Mouse (Mus musculus) hindbrain, postnatal 0 days (tissue): ENCODE measurements around the gene AI661453. TPM values are rescaled to one million over a fixed set of nuclear protein-coding genes. Genes with fewer than 3 reads are reported as not detected.
"Not testable (repeated sequence)": the region's sequence is repeated elsewhere in the genome, so short reads cannot be mapped to it uniquely, and the experiment has no call there.

Experiments
- ATAC-seq: fragments of 200-750 bp; cut with Nextera tagmentation; 2 replicates; pipeline ENCODE4 v1.8.0; 2017; ENCODE audit warnings: mild to moderate bottlenecking, moderate TSS enrichment, moderate library complexity
- DNase-seq: peaks from one replicate; pipeline ENCODE4 v3.0.0-alpha.2; 2015; ENCODE audit warnings: low spot score
- H3K27ac ChIP-seq: fragments of 300-500 bp; sonication (generic); 2 replicates; pipeline ENCODE4 v1.5.1; 2014; ENCODE audit warnings: mild to moderate bottlenecking
- H3K27me3 ChIP-seq: fragments of 300-500 bp; sonication (generic); 2 replicates; pipeline ENCODE4 v1.6.1; 2014; ENCODE audit warnings: low read length, mixed read lengths; ENCODE audit not compliant: insufficient read depth
- H3K36me3 ChIP-seq: fragments of 300-500 bp; sonication (generic); 2 replicates; pipeline ENCODE4 v1.6.1; 2014; ENCODE audit warnings: low read length, mixed read lengths; ENCODE audit not compliant: insufficient read depth
- H3K4me1 ChIP-seq: fragments of 300-500 bp; sonication (generic); 2 replicates; pipeline ENCODE4 v1.6.1; 2014; ENCODE audit warnings: antibody characterized with exemption, low read length, mixed read lengths; ENCODE audit not compliant: insufficient read depth
- H3K4me2 ChIP-seq: fragments of 300-500 bp; sonication (generic); 2 replicates; pipeline ENCODE4 v1.6.1; 2014; ENCODE audit warnings: low read depth, mild to moderate bottlenecking, low read length, moderate library complexity, mixed read lengths
- H3K4me3 ChIP-seq: fragments of 300-500 bp; sonication (generic); 2 replicates; pipeline ENCODE4 v1.5.1; 2014; ENCODE audit warnings: low read length
- H3K9ac ChIP-seq: fragments of 300-500 bp; sonication (generic); replicated peaks from 2 replicates; pipeline ENCODE4 v1.6.1; 2014; ENCODE audit warnings: mild to moderate bottlenecking, low read length, moderate library complexity, mixed read lengths
- H3K9me3 ChIP-seq: fragments of 300-500 bp; sonication (generic); 2 replicates; pipeline ENCODE4 v1.6.1; 2016; ENCODE audit warnings: low read length, mixed read lengths
- CTCF ChIP-seq: IDR thresholded peaks from 2 replicates; pipeline ENCODE4 v1.5.1; 2016; ENCODE audit warnings: antibody characterized with exemption, control low read depth, low read depth
- WGBS: fragments of 180-500 bp; shearing (Covaris S2); extraction: QIAGEN DNeasy Blood & Tissue Kit; methylation state at CpG from one replicate; pipeline ENCODE4 v1.1.7; 2014; 5-methylcytosine and 5-hydroxymethylcytosine counted together
- polyA plus RNA-seq: library from polyadenylated mRNA; unstranded; fragments of >200 nt; fragmentation: Nextera tagmentation; extraction: Ambion mirVana; gene quantifications from 2 replicates; pipeline ENCODE4 v1.2.1, GENCODE M21; 2015
- total RNA-seq: library from RNA; depleted of rRNA; stranded (reverse); fragments of >200 nt; gene quantifications from 2 replicates; pipeline ENCODE4 v1.2.3, GENCODE M21; 2014

The AI661453 gene
- total and polyA plus RNA-seq, 2 experiments from 2014 or later: 0.14 to 0.52 TPM

GRCm38 (mm10) chr17:47407717-47408557 lies 28.5 kb upstream of the AI661453 start:
- no peak overlapping the region for H3K4me2 ChIP-seq
- no peak overlapping the region for H3K4me3 ChIP-seq
- DNase-seq (no peak), ATAC-seq (no peak)
- H3K27ac ChIP-seq: no peak overlapping the region
- TF ChIP-seq CTCF: no peak; the same call in 1 of the 2 replicates
- WGBS: 65% methylated on average over 10 of the region's 10 CpGs
- no peaks in the 10 kb centered on the region for H3K9me3 ChIP-seq
- H3K4me1 ChIP-seq: no peaks in the 10 kb centered on the region
- peaks cover 12% of the 10 kb centered on the region for H3K27me3 ChIP-seq
- H3K9ac ChIP-seq: no peak overlapping the region
- H3K36me3 ChIP-seq: no peaks in the 10 kb centered on the region

- peak; percentile 75 for TF ChIP-seq CTCF
- Histone ChIP-seq H3K36me3 (no peaks in the 10 kb centered on the region), H3K9me3 (no peaks in the 10 kb centered on the region), H3K27ac (no peak overlapping the region), H3K4me1 (no peaks in the 10 kb centered on the region), H3K9ac (no peak overlapping the region), H3K27me3 (peaks cover 12% of the 10 kb centered on the region), H3K4me3 (no peak overlapping the region), H3K4me2 (no peak overlapping the region)
- ATAC-seq: peak; percentile 41; the same call in 1 of the 2 replicates
- 23% methylated on average over 8 of the region's 8 CpGs for WGBS
- peak; percentile 67 for DNase-seq
These were observed 27.9 kb upstream of the AI661453 start for GRCm38 (mm10) chr17:47408558-47408898.

- DNase-seq: peak; percentile 31
- not testable (repeated sequence) for H3K36me3 ChIP-seq, H3K27ac ChIP-seq, H3K9ac ChIP-seq, H3K9me3 ChIP-seq, H3K4me1 ChIP-seq
- peak overlapping the region; percentile 30 for H3K4me3 ChIP-seq
- H3K27me3 ChIP-seq: peaks cover 12% of the 10 kb centered on the region
- 4% methylated on average over 74 of the region's 74 CpGs for WGBS
- H3K4me2 ChIP-seq: peak overlapping the region; percentile 52
- ATAC-seq: peak; percentile 73
These were observed 26.2 kb upstream of the AI661453 start for GRCm38 (mm10) chr17:47409897-47410861.

- Histone ChIP-seq H3K27ac (no peak overlapping the region), H3K9me3 (no peaks in the 10 kb centered on the region), H3K36me3 (no peaks in the 10 kb centered on the region), H3K9ac (no peak overlapping the region), H3K4me1 (no peaks in the 10 kb centered on the region), H3K27me3 (no peaks in the 10 kb centered on the region), H3K4me3 (no peak overlapping the region), H3K4me2 (no peak overlapping the region)
- no peak for ATAC-seq
- no peak for DNase-seq
- WGBS: 71% methylated on average over 2 of the region's 2 CpGs
- TF ChIP-seq CTCF: no peak
These were observed 16.2 kb upstream of the AI661453 start for GRCm38 (mm10) chr17:47420195-47420594.

- Histone ChIP-seq H3K27me3 (no peaks in the 10 kb centered on the region), H3K36me3 (no peaks in the 10 kb centered on the region), H3K9ac (no peak overlapping the region), H3K4me3 (no peak overlapping the region), H3K9me3 (no peaks in the 10 kb centered on the region), H3K4me1 (no peaks in the 10 kb centered on the region), H3K4me2 (no peak overlapping the region), H3K27ac (no peak overlapping the region)
- 99% methylated on average over 3 of the region's 3 CpGs for WGBS
- DNase-seq (no peak), ATAC-seq (no peak)
- TF ChIP-seq CTCF: no peak
These were observed 14.8 kb upstream of the AI661453 start for GRCm38 (mm10) chr17:47421566-47421965.

- H3K4me3 ChIP-seq, H3K4me2 ChIP-seq, H3K36me3 ChIP-seq, H3K4me1 ChIP-seq, DNase-seq, H3K27ac ChIP-seq, H3K27me3 ChIP-seq, H3K9me3 ChIP-seq, ATAC-seq, H3K9ac ChIP-seq: not testable (repeated sequence)
- WGBS: 100% methylated on average over 1 of the region's 1 CpGs
These were observed 13.8 kb upstream of the AI661453 start for GRCm38 (mm10) chr17:47422616-47423015.
